Mouse (Mus musculus): ENCODE results near the gene Tmem116.
"Not testable (repeated sequence)": the region's sequence is repeated elsewhere in the genome, so short reads cannot be mapped to it uniquely, and the experiment has no call there.

The Tmem116 gene

GRCm38 (mm10) chr5:121461339-121462170 is 9.9 kb downstream of the Tmem116 start:
- in situ Hi-C loops (cut with MboI, MseI) = no loop called here

DNA sequence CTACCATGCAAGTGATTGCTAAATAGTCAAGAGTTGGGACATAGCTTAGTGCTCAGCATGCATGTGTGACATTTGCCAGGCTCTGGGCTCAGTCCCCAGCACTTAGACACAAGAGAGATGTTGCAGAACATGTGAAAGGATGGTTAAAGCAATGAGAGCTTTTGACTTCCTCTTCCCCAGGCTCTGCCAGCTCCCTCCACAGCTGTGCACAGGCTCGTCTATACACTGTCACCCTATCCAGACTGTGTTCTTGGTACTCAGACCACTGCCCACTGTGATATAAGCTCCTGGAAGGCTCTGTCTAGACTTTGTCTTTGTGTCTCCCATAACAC is 10.4 kb downstream of the Tmem116 start:
- in situ Hi-C loops (cut with MboI, MseI) = no loop called here

- in situ Hi-C loops (cut with MboI, MseI) = no loop called here
These were observed 11.3 kb downstream of the Tmem116 start for GRCm38 (mm10) chr5:121462967-121463366.

GRCm38 (mm10) chr5:121463601-121464250 is 12.0 kb downstream of the Tmem116 start:
- in situ Hi-C loops (cut with MboI, MseI) = no loop called here

DNA sequence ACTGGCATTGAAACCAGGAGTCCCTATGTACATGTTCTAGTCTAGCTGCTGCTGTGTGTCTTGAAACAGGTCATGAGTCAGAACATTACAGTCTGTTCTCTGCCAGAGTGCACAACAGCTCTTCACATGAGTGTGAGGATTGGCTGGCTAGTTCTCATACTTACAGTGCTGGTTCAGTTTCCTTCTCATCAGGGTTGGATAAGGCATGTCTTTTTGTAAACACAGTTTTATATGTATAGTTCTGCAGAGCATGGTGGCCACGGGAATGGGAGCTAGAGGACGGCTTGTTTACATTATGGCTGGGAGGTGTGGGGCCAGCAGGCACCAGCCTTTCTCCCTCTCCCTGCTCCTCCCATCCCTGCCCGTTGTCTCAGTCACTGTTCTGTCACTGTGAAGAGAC is 17.9 kb downstream of the Tmem116 start:
- in situ Hi-C loops (cut with MboI, MseI) = no loop called here

DNA sequence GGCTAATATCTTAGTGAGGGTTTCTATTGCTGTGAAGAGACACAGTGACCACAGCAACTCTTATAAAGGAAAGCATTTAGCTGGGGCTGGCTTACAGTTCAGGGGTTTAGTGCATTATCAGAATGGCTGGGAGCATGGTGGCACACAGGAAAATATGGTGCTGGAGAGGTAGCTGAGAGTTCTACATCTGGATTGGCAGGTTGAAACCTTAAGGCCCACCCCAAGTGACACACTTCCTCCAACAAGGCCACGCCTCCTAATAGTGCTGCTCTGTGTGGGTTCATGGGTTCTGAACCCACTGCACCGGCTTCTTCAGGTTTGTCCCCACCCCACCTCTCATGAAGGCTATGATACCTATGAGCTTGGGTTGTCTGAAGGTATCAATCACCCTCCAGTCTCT is 20.7 kb downstream of the Tmem116 start:
- in situ Hi-C loops (cut with MboI, MseI) = no loop called here

GRCm38 (mm10) chr5:121474610-121475009 is 22.9 kb downstream of the Tmem116 start:
- in situ Hi-C loops (cut with MboI, MseI) = no loop called here

- in situ Hi-C loops (cut with MboI, MseI) = no loop called here
These were observed 24.3 kb downstream of the Tmem116 start for GRCm38 (mm10) chr5:121476040-121476439.

- in situ Hi-C loops (cut with MboI, MseI) = no loop called here
These were observed 26.0 kb downstream of the Tmem116 start for GRCm38 (mm10) chr5:121477680-121478079.

- in situ Hi-C loops (cut with MboI, MseI) = no loop called here
These were observed 33.1 kb downstream of the Tmem116 start for GRCm38 (mm10) chr5:121484801-121485200.

GRCm38 (mm10) chr5:121493305-121493704 is 41.6 kb downstream of the Tmem116 start:
- in situ Hi-C loops (cut with MboI, MseI) = no loop called here

DNA sequence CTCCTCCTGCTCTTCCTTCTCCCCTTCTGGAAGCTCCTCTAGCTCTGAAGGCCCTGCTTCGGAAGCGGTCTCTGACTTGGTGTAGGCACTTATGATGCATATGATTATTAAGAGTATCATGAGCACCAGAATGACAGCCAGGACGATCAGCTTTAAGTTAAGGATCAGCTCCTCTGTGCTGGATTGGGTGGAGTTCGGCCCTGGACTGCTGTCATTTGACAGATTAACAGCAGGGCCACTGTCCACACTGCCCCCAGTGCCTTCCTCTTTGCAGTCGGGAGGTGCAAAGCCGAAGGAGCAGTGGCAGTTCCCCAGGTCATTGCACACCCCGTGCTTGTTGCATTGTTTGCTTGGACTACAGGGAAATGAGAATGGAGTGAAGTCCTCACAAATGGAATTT is 49.0 kb downstream of the Tmem116 start:
- in situ Hi-C loops (cut with MboI, MseI) = no loop called here

GRCm38 (mm10) chr5:121501424-121501996 is 49.8 kb downstream of the Tmem116 start:
- in situ Hi-C loops (cut with MboI, MseI) = not testable (repeated sequence)

GRCm38 (mm10) chr5:121503231-121503630 is 51.5 kb downstream of the Tmem116 start, which contains the start of gene Adam1b:
Gene Adam1b, minus strand, starts transcription at chr5:121503435.
- in situ Hi-C loops (cut with MboI, MseI) = no loop called here

DNA sequence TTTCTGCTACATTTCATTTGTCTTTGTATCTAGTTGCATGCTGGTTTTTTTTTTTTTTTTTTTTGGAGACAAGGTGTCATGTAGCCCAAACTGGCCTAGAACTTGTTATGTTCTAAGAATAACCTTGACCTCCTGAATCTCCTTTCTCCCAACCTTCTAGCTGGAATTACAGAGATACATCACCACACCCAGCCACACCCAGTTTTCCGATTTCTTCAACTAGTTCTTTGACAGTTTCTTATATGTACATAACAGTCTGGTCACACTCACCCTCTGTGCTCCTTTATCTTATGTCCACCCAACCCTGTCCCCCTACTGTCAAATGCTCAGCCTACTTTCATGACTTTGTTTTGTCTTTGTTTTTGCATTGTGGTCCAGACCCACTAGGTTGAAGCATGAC is 55.2 kb downstream of the Tmem116 start:
- in situ Hi-C loops (cut with MboI, MseI) = no loop called here

- in situ Hi-C loops (cut with MboI, MseI) = no loop called here
These were observed 58.3 kb downstream of the Tmem116 start for GRCm38 (mm10) chr5:121510009-121510408.

GRCm38 (mm10) chr5:121518983-121519382 is 67.3 kb downstream of the Tmem116 start:
- in situ Hi-C loops (cut with MboI, MseI) = no loop called here

GRCm38 (mm10) chr5:121519758-121520157 is 68.1 kb downstream of the Tmem116 start:
- in situ Hi-C loops (cut with MboI, MseI) = not testable (repeated sequence)

GRCm38 (mm10) chr5:121525774-121526450 is 74.2 kb downstream of the Tmem116 start:
- in situ Hi-C loops (cut with MboI, MseI) = no loop called here

DNA sequence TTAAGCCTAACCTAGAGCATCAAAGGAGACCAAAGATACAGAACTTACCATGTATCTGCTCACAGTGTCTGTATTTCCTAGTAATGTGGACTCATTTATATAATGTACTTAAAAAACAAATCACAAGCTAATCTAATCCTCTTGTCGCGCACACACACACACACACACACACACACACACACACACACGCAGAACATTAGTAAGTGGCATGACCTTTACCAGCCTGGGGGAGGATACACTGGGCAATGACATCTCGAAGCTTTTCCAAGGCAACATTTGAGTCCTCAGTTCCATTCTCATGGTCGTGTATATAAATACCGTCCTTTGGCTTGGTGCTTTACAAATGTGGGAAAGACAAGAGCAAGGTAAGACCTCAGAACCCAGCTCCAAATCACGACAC is 74.8 kb downstream of the Tmem116 start:
- in situ Hi-C loops (cut with MboI, MseI) = no loop called here

DNA sequence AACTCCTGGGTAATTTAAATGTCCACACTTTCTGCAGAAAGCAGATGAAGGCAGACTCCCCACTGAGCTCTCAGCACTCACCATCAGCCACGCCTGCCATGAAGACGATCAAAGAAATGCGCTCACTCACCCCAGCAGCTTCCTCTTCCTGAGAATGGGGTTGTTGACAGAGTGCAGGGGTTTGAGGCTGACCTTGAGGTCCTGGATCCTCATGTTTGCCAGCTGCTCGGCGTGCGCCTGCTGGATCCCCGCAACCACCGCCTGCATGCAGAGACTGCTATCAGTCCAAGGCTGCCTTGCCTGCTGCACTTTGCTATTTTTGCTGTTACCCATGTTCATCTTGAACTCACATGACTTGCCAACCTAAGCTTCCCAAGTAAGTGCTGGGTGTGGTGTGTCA is 75.3 kb downstream of the Tmem116 start:
- in situ Hi-C loops (cut with MboI, MseI) = no loop called here

DNA sequence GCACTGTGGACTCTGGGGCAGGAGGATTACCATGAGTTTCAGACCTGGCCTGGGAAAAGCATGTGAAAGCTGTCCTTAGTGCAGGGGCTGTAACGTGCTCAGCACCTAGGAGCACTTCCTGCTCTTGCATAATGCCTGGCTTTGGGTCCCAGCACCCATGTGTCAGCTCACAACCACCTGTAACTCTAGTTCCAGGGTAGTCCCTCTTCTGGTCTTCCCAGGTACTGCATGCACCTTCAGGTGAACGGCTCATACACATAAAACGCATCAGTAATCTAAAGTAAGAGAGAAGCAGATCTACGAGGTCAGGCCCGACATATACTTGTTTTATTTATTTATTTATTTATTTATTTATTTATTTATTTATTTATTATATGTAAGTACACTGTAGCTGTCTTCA is 82.8 kb downstream of the Tmem116 start:
- in situ Hi-C loops (cut with MboI, MseI) = no loop called here
